Mouse (Mus musculus) stomach, postnatal 0 days (tissue): ENCODE results near the gene Prok1.

Experiments
- CTCF ChIP-seq: IDR thresholded peaks from 2 replicates; pipeline ENCODE4 v1.5.1; 2016; ENCODE audit warnings: antibody characterized with exemption, low read depth, mild to moderate bottlenecking, moderate library complexity
- EP300 ChIP-seq: optimal IDR thresholded peaks from 2 replicates; pipeline ENCODE3; 2016; ENCODE audit warnings: antibody characterized with exemption

- TF ChIP-seq EP300 (no peak), CTCF (no peak)
Measured at GRCm38 (mm10) chr3:107286123-107286522, 46.6 kb upstream of the Prok1 start.
